Mouse (Mus musculus) brain, embryonic 14.5 days (tissue): ENCODE data around the gene St8sia6. TPM values are rescaled to one million over a fixed set of nuclear protein-coding genes. Genes with fewer than 3 reads are reported as not detected.
A peak's percentile ranks its signal among the peaks of the same experiment; 100 is the strongest.

Experiments
- DNase-seq: peaks from one replicate; pipeline ENCODE4 v3.0.0-alpha.2; 2011; ENCODE audit warnings: low read depth
- CTCF ChIP-seq: fragments of 200-500 bp; IDR thresholded peaks from 2 replicates; pipeline ENCODE4 v1.5.1; 2012; ENCODE audit warnings: inconsistent platforms, mild to moderate bottlenecking, moderate library complexity, borderline replicate concordance; ENCODE audit not compliant: insufficient read depth, insufficient read length; ENCODE audit errors: extremely low read depth
- POLR2A ChIP-seq: fragments of 200-500 bp; IDR thresholded peaks from 2 replicates; pipeline ENCODE4 v1.6.1; 2012; ENCODE audit warnings: mild to moderate bottlenecking, inconsistent platforms, borderline replicate concordance; ENCODE audit not compliant: poor library complexity, insufficient read depth, insufficient read length, severe bottlenecking; ENCODE audit errors: extremely low read depth
- polyA plus RNA-seq: library from polyadenylated mRNA; depleted of rRNA; stranded (reverse); fragments of >200 nt; gene quantifications from 2 replicates; pipeline ENCODE4 v1.2.3, GENCODE M21; 2012

The St8sia6 gene
- polyA plus RNA-seq, 1 experiment = 0.70 TPM

DNA sequence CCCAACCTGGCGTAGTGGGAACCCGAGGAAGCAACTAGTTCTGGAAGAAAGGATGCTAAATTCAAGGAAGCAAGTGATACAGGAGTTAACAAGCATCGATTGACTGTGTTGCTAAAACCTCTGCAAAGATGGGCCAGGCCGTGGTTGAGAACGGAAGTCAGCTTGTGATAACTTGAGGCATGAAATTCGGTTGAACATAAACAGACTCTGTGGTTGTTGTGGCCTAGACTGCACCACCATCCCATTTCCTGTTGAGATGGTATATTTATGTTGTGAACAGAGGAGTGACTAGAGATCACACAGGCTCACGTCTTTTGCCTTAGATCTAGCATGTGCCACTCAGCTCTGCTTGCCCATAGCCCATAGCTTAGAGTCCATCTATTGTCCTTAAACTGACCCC lies 36.5 kb downstream of the St8sia6 start:
- no peak for DNase-seq
- TF ChIP-seq POLR2A (no peak), CTCF (no peak)

DNA sequence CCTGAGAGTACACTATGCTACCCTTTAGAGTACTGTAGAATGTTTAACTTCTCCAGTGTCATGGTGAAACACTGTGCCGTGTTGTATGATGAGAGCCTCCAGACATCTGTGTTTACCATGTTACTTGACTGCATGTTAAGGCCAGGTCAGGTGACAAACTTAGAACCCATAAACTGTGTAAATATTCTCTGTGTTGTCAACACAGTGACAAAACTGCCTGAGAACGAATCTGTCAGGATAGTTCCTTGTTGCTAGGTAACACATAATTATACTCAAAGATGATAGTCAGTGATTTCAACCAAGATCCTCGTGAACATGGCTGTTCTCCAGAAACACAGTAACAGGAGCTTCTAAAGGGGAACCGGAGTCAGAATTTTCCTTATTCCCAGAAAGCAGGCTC lies 38.1 kb downstream of the St8sia6 start:
- peak; percentile 24 for DNase-seq
- TF ChIP-seq CTCF (no peak), POLR2A (no peak)

DNA sequence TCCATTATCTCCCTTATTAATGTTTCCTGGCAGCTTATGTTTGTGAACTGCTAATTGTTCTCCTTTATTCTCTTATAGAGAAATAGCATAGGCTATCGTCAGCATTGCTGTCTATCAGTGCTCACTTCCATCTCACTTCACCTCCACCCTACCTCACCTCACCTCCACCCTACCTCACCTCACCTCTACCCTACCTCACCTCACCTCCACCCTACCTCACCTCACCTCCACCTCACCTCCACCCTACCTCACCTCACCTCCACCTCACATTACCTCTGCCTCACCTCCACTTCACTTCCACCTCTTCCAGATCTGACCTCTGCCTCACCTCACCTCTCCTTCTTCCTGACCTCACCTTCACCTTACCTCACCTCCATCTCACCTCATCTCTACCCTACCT lies 42.2 kb downstream of the St8sia6 start:
- no peak for DNase-seq
- TF ChIP-seq POLR2A (no peak), CTCF (no peak)

DNA sequence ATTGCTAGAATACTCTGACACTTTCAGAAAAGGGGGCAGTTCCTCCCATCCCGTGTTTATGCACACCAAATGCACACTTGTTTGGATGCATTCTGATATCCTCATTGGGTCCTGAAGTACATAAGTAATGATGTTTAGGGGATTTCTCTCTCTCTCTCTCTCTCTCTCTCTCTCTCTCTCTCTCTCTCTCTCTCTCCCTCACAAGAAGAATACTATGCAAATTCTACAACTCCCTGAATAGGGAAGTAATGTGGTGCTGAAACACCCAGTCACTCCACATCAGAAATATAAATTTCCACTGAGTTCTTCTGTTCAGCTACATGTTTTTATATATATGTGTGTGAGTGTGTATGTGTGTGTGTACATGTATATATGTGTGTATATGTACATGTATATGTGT lies 43.1 kb downstream of the St8sia6 start:
- no peak for DNase-seq
- TF ChIP-seq POLR2A (no peak), CTCF (no peak)

DNA sequence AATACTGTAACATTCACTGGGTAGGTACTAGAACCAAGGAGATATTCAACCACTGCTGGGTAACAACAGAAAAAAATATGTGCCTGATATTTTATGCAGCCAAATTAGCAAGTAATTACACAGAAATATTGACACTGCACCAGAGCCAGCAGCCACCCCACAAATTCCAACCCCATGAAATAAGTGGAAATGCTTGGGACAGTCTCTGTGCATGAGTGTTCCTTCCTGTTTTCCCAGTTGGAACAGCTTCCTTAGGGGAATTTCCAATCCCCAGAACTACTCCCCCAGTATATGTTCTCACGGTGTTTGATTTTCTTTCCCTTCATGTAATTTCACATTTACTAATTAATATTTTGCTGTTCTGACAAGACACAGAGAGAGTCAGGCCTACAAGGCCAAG lies 43.8 kb downstream of the St8sia6 start:
- TF ChIP-seq POLR2A (no peak), CTCF (no peak)
- no peak for DNase-seq

DNA sequence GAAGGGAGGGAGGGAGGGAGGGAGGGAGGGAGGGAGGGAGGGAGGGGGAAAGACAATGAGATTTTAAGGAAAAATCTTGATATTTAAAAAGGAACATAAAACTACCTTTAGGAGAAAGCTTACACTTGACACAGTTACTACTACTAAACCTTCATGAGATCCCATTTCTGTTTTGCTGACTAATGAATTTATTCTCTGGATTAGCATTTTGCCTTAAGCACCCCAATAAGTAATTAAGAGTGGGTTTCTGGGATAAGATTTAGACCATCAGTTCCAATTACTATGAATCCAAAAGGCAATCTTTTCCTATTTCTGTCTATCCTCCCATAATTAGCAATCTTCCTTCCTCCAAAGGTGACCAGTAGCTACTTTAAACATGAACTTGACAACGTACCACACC lies 44.7 kb downstream of the St8sia6 start:
- no peak for DNase-seq
- TF ChIP-seq CTCF (no peak), POLR2A (no peak)

DNA sequence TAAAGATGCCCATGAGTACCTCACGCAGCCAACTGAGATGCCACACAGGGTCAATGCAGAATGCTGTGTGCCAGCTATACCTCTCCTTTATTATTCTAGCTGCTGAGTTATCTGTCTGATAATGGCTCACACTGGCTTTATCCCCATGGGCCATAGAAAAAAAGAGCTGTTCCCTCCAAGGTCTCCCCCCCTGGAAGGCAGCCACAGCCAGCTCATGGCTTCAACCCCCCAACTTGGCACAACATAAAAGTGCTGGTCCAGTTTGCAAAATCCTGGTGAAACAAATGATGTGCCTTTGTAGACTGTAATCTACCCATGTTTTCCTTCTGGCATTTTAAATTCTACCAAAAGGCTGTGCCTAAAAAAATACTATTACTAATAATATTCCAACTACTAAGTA lies 46.3 kb downstream of the St8sia6 start:
- TF ChIP-seq POLR2A (no peak), CTCF (no peak)
- no peak for DNase-seq

DNA sequence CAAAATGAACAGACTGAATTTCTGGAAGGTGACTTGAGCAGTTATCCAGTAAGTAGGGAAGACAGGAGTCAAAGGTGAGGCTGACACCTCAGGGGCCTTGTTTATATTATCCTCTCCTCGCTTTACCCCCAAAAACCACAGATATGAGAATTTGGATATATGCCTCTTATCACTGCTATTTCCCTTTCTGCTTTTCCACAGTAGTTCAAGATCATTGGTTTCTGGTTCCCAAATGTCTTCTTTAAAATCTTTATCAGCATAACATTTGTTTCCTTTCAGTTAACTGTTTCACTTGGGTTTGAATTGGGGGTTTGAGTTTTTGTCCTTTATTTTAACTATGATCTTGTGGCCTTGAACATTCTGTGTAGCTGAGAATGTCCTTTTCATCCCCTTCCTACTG lies 47.8 kb downstream of the St8sia6 start:
- TF ChIP-seq CTCF = no peak
- no peak for TF ChIP-seq POLR2A
- no peak for DNase-seq

DNA sequence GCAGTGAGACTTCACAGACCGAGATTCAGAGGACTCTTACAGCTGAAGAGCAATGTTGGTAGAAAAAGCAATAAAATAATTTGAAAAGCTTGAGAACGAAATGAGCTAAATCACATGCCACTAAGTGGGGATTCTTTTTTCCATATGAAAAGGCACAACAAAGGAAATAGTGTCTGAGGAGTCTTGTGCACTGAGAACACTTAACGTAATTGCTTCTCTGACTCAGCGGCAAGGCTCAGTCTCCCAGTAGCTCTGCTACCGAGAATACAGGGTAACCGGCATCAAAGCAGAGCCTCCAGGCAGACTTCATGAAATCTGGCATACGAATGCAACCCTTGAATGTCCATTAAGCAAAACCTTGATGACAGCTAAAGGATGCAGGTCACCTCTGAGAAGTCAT lies 55.2 kb downstream of the St8sia6 start:
- TF ChIP-seq CTCF (no peak), POLR2A (no peak)
- DNase-seq = peak; percentile 69

DNA sequence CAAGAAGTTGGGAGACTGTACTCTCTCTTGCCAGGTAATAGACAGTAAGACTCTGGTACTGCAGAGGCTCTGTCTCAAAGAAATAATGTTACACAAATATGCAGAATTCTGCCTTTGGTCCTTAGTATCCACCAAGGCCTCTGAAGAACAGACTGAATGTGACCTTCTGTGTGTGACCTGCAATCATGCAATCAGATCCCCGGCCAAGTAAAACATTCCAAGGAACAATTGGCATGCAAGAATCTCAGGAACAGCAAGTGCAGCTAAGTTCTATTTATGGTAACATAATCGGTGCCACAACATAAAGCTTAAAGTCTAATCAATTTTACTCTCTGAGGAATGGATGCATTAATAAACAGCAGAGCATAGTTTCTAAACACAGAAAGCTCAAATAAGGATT lies 66.0 kb downstream of the St8sia6 start:
- DNase-seq = no peak
- no peak for TF ChIP-seq POLR2A
- no peak for TF ChIP-seq CTCF

DNA sequence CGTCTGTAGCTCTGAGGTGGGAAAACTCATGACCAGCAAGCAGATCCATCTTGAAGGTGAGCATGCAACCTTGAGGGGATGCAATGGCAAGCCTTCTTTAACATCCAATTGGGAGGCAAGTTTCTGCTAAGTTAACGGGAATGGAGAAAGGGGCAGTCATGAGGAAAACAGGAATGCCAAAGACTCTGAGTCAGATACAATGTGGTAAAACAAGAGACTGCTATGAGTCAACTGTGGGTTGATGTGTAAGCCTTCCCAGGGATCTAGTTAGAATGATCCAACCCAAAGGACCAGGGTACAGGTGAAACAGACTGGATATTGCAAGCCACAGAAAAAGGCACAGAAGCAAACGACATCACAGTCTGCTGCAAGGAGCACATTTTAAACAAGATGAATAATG lies 68.3 kb downstream of the St8sia6 start:
- TF ChIP-seq POLR2A = no peak
- no peak for TF ChIP-seq CTCF
- no peak for DNase-seq

DNA sequence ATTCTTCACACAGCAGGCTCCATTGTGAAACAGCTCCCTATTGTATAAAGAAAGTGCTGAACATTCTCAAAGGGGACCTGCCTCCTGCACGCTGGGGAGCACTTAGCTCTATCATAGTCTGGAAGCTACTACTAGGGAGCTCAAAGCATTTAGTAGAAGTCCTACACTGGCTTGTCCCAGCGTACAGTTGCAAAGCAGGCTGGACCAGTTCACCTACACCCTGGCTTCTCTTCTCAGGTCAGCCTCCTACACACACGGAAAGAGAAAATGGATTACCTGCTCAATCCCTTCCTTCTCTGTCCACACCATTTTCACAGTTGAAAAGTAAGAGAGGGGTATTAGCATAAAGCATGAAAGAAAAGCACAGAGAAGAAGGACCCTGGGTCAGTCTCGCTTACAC lies 71.6 kb downstream of the St8sia6 start:
- DNase-seq = no peak
- TF ChIP-seq POLR2A = no peak
- no peak for TF ChIP-seq CTCF

DNA sequence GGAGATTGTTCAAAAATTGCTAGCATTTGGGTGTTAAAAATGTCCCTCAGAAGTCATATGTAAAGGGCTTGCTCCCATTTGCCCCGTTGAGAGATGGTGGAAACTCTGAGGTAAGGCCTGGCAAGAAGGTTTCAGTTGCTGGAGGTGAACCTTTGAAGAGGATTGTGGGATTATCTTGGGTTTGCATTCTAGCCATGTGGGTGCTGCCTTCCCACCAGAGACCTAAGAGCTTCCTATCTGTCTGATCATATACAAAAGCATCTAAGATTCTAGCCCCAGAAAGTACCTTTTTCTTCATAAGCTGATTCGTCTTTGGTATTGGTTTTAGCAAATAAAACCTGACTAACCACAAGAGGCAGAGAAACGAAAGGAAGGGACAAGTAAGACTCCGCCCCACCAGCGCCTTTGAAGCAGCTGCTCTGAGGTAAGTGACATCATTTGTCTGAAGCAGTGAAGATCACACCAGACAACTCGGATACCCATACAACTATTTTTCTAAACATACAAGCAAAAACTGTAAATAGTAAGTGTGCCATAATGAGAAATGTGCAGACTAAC lies 75.2 kb downstream of the St8sia6 start:
- TF ChIP-seq CTCF (no peak), POLR2A (no peak)
- DNase-seq = no peak

DNA sequence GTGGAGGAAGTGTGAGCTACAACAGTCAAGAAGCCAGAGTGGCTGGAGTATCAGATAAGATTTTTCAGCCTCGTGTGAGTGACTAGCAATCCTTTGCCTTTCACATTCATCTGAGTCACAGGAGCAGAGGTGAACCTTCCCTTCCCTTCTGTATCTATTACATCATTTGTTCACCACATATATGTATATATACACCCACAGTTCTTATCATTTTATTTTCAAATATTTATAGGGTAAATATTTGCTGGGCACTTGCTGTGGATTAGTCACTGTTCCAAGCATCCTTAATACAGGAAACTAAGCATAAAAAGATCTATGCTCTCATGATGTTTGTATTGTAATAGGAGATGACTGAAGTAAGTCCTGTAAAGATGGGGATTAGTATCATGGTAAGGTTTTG lies 85.1 kb downstream of the St8sia6 start:
- no peak for DNase-seq
- TF ChIP-seq CTCF (no peak), POLR2A (no peak)
